Mouse (Mus musculus): ENCODE results near the gene Nacc1.

GRCm38 (mm10) chr8:84736521-84736920 is 48.9 kb upstream of the Nacc1 start:
- TF ChIP-seq CTCF (IDR thresholded peaks at IDR 0.05) (no peak), POLR2A (IDR thresholded peaks at IDR 0.05; ENCODE audit: insufficient read depth, low read depth, low read length) (no peak)
